Comparison of ENCODE assay signal across 13 mouse cellular contexts in the genomic region with DNA sequence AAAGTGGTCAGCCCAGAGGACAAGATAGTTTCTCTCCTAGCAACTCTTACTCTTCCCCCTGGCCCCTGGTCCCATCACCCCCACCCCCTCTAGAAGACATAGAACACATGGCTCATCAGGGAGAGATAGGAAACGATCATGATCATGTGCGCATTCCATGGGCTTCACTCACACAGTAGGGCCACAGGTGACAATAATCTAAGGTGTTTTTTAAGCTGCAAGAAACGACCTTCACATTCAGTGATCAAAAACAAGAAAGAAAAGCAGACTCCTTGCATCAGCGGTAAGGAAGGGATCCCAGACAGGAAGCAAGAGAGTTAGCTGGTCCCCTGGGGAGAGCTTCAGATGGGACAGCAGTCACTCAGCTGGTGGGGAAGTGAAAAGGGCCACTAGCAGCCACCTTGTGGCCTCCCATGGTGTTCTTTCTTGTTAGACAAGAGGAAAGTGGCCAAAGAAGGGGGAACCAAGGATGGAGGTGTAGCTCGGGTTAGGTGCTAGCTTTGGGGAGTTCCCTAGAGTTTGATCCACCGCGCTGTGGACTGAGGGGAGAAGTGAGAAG. TPM values are rescaled to one million over a fixed set of nuclear protein-coding genes. Genes with fewer than 3 reads are reported as not detected.
DNase-seq lines count a peak whose midpoint lies in the region; ATAC-seq and TF ChIP-seq lines count a peak whose summit lies in the region.
"Had no signal": no experiment of that assay in that cellular context is flagged by ENCODE, and none has a peak within 500 bp of the region (broad histone marks: within the 10 kb centered on the region; RNA-seq: fewer than 3 reads in every experiment).

No protein-coding gene starts in this region.

- WGBS in heart, embryonic 13.5 days: 45% methylated on average over 7 of the region's 7 CpGs
- 61% methylated on average over 7 of the region's 7 CpGs for WGBS in lung, embryonic 16.5 days
- 38% methylated on average over 7 of the region's 7 CpGs for WGBS in heart, postnatal 0 days
- WGBS in forebrain, postnatal 0 days: 71% methylated on average over 7 of the region's 7 CpGs

- TF ChIP-seq CTCF in heart, postnatal 0 days (IDR thresholded peaks at IDR 0.05; ENCODE audit: low read depth): no peak
- TF ChIP-seq CTCF in forebrain, postnatal 0 days (IDR thresholded peaks at IDR 0.05; ENCODE audit: low read depth): no peak

- TF ChIP-seq EP300 in heart, postnatal 0 days (IDR thresholded peaks at IDR 0.05; ENCODE audit: low read depth): no peak

- peak overlapping the region; percentile 71 for H3K4me2 ChIP-seq in heart, embryonic 13.5 days
- peak overlapping the region; percentile 20; the same call in 1 of the 2 replicates for H3K4me2 ChIP-seq in lung, embryonic 16.5 days (ENCODE audit: low read depth, low read length)
- peak overlapping the region; percentile 85 for H3K4me2 ChIP-seq in heart, postnatal 0 days (ENCODE audit: low read depth, low read length)
- H3K4me2 ChIP-seq in forebrain, postnatal 0 days (ENCODE audit: low read depth): no peak overlapping the region; the same call in 1 of the 2 replicates
- H3K4me2 ChIP-seq: forebrain, embryonic 12.5 days; neural tube, embryonic 12.5 days had no signal

- no peak for DNase-seq in heart, postnatal 36 days
- DNase-seq in lung, adult 18-20 months: no peak
- no peak for DNase-seq in heart, postnatal 0 days (ENCODE audit: low spot score)
- no peak for DNase-seq in forebrain, postnatal 0 days
- DNase-seq: cerebellum, adult 11-12 months; gastrocnemius, postnatal 10 days had no signal

- H3K9ac ChIP-seq in heart, embryonic 13.5 days: peak overlapping the region; percentile 98
- H3K9ac ChIP-seq in lung, embryonic 16.5 days (ENCODE audit: low read length): no peak overlapping the region
- H3K9ac ChIP-seq in heart, postnatal 0 days (replicated peaks; ENCODE audit: low read depth, low read length): no peak overlapping the region
- no peak overlapping the region for H3K9ac ChIP-seq in forebrain, postnatal 0 days
- H3K9ac ChIP-seq: forebrain, embryonic 12.5 days; neural tube, embryonic 12.5 days had no signal

- intact Hi-C loops in heart, postnatal 36 days (cut with DNase I): no loop called here

- peaks cover 76% of the 10 kb centered on the region for H3K4me1 ChIP-seq in heart, embryonic 13.5 days
- H3K4me1 ChIP-seq in lung, embryonic 16.5 days (replicated peaks; ENCODE audit: control insufficient read depth, insufficient read depth, low read length): peaks cover 34% of the 10 kb centered on the region
- H3K4me1 ChIP-seq in heart, postnatal 0 days (ENCODE audit: control insufficient read depth, insufficient read depth): peaks cover 50% of the 10 kb centered on the region
- H3K4me1 ChIP-seq in forebrain, postnatal 0 days (ENCODE audit: insufficient read depth): 0 out of 2 replicates have a peak, but pooled peaks cover 5% of the 10 kb centered on the region

- H3K36me3 ChIP-seq in heart, embryonic 13.5 days: peaks cover 38% of the 10 kb centered on the region
- no peaks in the 10 kb centered on the region for H3K36me3 ChIP-seq in lung, embryonic 16.5 days (ENCODE audit: control insufficient read depth, insufficient read depth, low read length)
- no peaks in the 10 kb centered on the region for H3K36me3 ChIP-seq in heart, postnatal 0 days (replicated peaks; ENCODE audit: control insufficient read depth, insufficient read depth, low read length)
- no peaks in the 10 kb centered on the region for H3K36me3 ChIP-seq in forebrain, postnatal 0 days (ENCODE audit: insufficient read depth)
- H3K36me3 ChIP-seq: forebrain, embryonic 12.5 days; neural tube, embryonic 12.5 days had no signal

- H3K9me3 ChIP-seq in heart, embryonic 13.5 days: no peaks in the 10 kb centered on the region
- no peaks in the 10 kb centered on the region for H3K9me3 ChIP-seq in lung, embryonic 16.5 days (ENCODE audit: control insufficient read depth, low read length)
- H3K9me3 ChIP-seq in heart, postnatal 0 days (replicated peaks; ENCODE audit: control insufficient read depth, low read length): no peaks in the 10 kb centered on the region
- no peaks in the 10 kb centered on the region for H3K9me3 ChIP-seq in forebrain, postnatal 0 days (ENCODE audit: low read length)
- H3K9me3 ChIP-seq: forebrain, embryonic 12.5 days; neural tube, embryonic 12.5 days had no signal

- no peak for ATAC-seq in heart, embryonic 13.5 days (ENCODE audit: extremely low read depth, insufficient number of reproducible peaks, low FRiP score, low TSS enrichment)
- ATAC-seq in lung, embryonic 16.5 days (ENCODE audit: low read depth): no peak
- no peak for ATAC-seq in heart, postnatal 0 days (ENCODE audit: insufficient read depth, low read depth)
- no peak for ATAC-seq in forebrain, postnatal 0 days
- ATAC-seq in erythroid progenitor cell, adult 5-6 weeks (replicated peaks; ENCODE audit: low FRiP score, poor library complexity, severe bottlenecking): no peak
- ATAC-seq: CD4-positive, CD25-positive, alpha-beta regulatory T cell, adult 4 months; intestine, embryonic 16.5 days had no signal

- peak overlapping the region; percentile 73; the same call in 1 of the 2 replicates for H3K27ac ChIP-seq in heart, embryonic 13.5 days (replicated peaks)
- no peak overlapping the region for H3K27ac ChIP-seq in lung, embryonic 16.5 days (ENCODE audit: low read length)
- peak overlapping the region; percentile 1 for H3K27ac ChIP-seq in heart, postnatal 0 days (ENCODE audit: low read depth)
- H3K27ac ChIP-seq in forebrain, postnatal 0 days (ENCODE audit: low read depth, low read length): no peak overlapping the region
- H3K27ac ChIP-seq: forebrain, embryonic 12.5 days; neural tube, embryonic 12.5 days had no signal

- peak overlapping the region; percentile 87 for H3K4me3 ChIP-seq in heart, embryonic 13.5 days
- no peak overlapping the region for H3K4me3 ChIP-seq in lung, embryonic 16.5 days (ENCODE audit: low read length)
- H3K4me3 ChIP-seq in heart, postnatal 0 days (ENCODE audit: low read depth, low read length): peak overlapping the region; percentile 88
- H3K4me3 ChIP-seq in forebrain, postnatal 0 days (ENCODE audit: low read depth, low read length): no peak overlapping the region
- H3K4me3 ChIP-seq: forebrain, embryonic 12.5 days; neural tube, embryonic 12.5 days had no signal

- H3K27me3 ChIP-seq in heart, embryonic 13.5 days (replicated peaks): no peaks in the 10 kb centered on the region
- no peaks in the 10 kb centered on the region for H3K27me3 ChIP-seq in lung, embryonic 16.5 days (ENCODE audit: control insufficient read depth, insufficient read depth, low read depth, low read length)
- H3K27me3 ChIP-seq in heart, postnatal 0 days (ENCODE audit: control insufficient read depth, insufficient read depth, low read length): no peaks in the 10 kb centered on the region
- H3K27me3 ChIP-seq in forebrain, postnatal 0 days (ENCODE audit: insufficient read depth, low read length): no peaks in the 10 kb centered on the region
- H3K27me3 ChIP-seq: neural tube, embryonic 12.5 days had no signal

RNA-seq across cellular contexts. Expression of gene Arhgap31, which starts 4.0 kb away (rescaled TPM):
- polyA plus RNA-seq in heart, embryonic 13.5 days (2015; fragmentation: Nextera tagmentation; extraction: Ambion mirVana): 26.2 and 27.9 TPM in 2 replicates
- total RNA-seq in heart, postnatal 36 days (2021): 10 to 100 TPM; 37.4 to 43.5 TPM
- polyA plus RNA-seq in lung, embryonic 16.5 days (2015; fragmentation: Nextera tagmentation; extraction: Ambion mirVana): 21.5 and 23.9 TPM in 2 replicates
- total RNA-seq in heart, postnatal 0 days (2014; rRNA removed; ENCODE audit: low replicate concordance): 60.6 and 63.5 TPM in 2 replicates
- 15.0 and 15.7 TPM in 2 replicates for polyA plus RNA-seq in heart, postnatal 0 days (2015; fragmentation: Nextera tagmentation; extraction: Ambion mirVana)
- total RNA-seq in forebrain, postnatal 0 days (2014; rRNA removed): 7.7 and 9.6 TPM in 2 replicates
- polyA plus RNA-seq in forebrain, postnatal 0 days (2015; fragmentation: Nextera tagmentation; extraction: Ambion mirVana): 1.8 and 2.4 TPM in 2 replicates
- 3.6 and 5.0 TPM in 2 replicates for total RNA-seq in erythroid progenitor cell, adult 5-6 weeks (2015; ENCODE audit: low replicate concordance)
- 0.83 and 1.2 TPM in 2 replicates for total RNA-seq in erythroid progenitor cell, adult 5-6 weeks (2017; ENCODE audit: low replicate concordance)

RNA-seq across cellular contexts. Expression of gene B4galt4, which starts 33.0 kb away (rescaled TPM):
- polyA plus RNA-seq in heart, embryonic 13.5 days (2015; fragmentation: Nextera tagmentation; extraction: Ambion mirVana): 26.9 and 27.3 TPM in 2 replicates
- total RNA-seq in heart, postnatal 36 days (2021): 10 to 100 TPM; 10.1 to 11.9 TPM
- 34.7 and 38.1 TPM in 2 replicates for polyA plus RNA-seq in lung, embryonic 16.5 days (2015; fragmentation: Nextera tagmentation; extraction: Ambion mirVana)
- 12.4 and 26.6 TPM in 2 replicates for total RNA-seq in heart, postnatal 0 days (2014; rRNA removed; ENCODE audit: low replicate concordance)
- polyA plus RNA-seq in heart, postnatal 0 days (2015; fragmentation: Nextera tagmentation; extraction: Ambion mirVana): 12.6 and 14.5 TPM in 2 replicates
- total RNA-seq in forebrain, postnatal 0 days (2014; rRNA removed): 25.0 and 32.9 TPM in 2 replicates
- 26.6 and 27.3 TPM in 2 replicates for polyA plus RNA-seq in forebrain, postnatal 0 days (2015; fragmentation: Nextera tagmentation; extraction: Ambion mirVana)
- total RNA-seq in erythroid progenitor cell, adult 5-6 weeks (2015; ENCODE audit: low replicate concordance): 4.3 and 8.8 TPM in 2 replicates
- total RNA-seq in erythroid progenitor cell, adult 5-6 weeks (2017; ENCODE audit: low replicate concordance): 2.2 and 6.7 TPM in 2 replicates

Comparison
In these comparisons a context has a peak if more than half of its experiments do, and no peak if none do; other contexts are left out.
1. H3K27ac ChIP-seq: peak in heart, embryonic 13.5 days (single experiment) and heart, postnatal 0 days (single experiment); none in lung, embryonic 16.5 days (single experiment) and forebrain, postnatal 0 days (single experiment).
2. H3K4me3 ChIP-seq: peak in heart, embryonic 13.5 days (single experiment) and heart, postnatal 0 days (single experiment); none in lung, embryonic 16.5 days (single experiment) and forebrain, postnatal 0 days (single experiment).